Mouse (Mus musculus): ENCODE measurements around the gene Prph. TPM values are rescaled to one million over a fixed set of nuclear protein-coding genes. Genes with fewer than 3 reads are reported as not detected.
A peak's percentile ranks its signal among the peaks of the same experiment; 100 is the strongest.

Gene Prph
- total RNA-seq, 2 experiments from 2014 or later, result 0.82 to 2.2 TPM

DNA sequence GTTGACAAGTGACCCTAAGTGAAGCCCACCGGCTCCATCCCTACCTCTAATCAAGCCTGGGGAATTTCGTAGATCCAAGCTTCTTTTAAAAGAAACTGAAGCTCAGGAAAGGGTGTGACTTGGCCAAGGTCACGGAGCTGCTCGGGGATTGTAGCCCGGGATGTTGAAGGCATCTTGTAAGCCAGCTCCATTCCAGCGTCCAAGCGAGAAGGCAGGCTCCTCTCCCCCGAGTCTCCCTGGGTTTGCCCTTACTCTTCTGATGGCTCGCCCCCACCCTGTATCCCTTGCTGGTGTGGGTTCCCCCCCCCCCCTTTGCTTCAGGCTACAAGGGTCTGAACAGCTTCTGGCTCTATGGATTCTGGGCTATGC is 43.5 kb downstream of the Prph start:
- DNase-seq, result no peak

DNA sequence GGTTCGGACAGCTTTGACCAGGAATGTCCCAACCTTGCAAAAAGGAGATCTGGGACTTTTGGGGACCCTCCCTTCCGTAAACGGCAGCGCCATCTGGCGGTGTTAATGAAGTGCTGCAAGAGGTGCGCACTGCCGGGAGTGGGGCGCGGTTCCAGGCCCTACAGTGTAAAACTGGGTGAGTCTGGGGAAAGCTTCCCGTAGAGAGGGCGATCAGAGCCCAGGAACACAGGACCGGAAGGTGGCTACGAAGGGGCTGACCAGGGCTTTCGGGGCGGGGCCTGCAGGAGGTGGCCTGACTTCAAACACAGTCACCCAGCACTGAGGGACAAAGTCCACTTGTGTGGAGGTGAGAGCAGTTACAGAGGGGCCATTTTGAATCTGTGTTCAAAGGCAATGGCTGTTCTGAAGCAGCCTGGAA is 44.2 kb downstream of the Prph start:
- peak in 1 of 2 experiments; percentile 22 for DNase-seq

DNA sequence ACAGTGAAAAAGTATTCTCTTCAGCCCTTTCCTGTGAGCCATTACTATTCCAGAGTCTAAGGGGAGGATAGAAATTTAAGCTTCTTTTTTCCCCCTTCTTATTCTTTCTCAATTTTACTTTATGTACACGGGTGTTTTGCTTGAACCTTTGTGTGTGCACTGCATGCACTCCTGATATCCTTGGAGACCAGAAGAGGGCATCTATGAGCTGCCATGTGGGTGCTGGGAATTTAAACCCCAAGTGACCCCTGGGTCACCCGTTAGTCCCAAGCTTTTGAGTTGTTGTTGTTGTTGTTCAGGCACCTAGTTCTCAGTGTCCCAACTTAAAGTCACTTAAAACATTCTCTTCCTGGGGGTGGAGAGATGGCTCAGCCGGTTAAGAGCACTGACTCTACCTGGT is 45.0 kb downstream of the Prph start:
- DNase-seq, result no peak

- DNase-seq, result no peak
Measured at GRCm38 (mm10) chr15:99105238-99105637, 50.3 kb downstream of the Prph start.

DNA sequence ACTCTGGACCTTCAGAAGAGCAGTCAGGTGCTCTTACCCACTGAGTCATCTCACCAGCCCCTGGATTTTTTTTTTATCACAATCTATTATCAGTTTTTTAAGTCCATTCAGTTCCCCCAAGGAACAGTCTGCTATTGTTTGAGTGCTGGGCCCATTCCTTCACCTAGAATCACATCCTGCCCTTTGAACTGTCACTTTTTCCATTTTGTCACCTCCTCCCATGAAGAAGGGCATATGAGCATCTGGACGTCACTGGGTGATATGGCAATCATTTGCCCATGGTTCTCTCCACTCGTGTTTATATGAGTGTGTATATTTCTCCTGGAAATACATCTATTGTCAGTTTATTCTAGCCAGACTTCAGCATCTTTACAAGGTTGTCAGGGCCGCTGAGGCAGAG is 52.9 kb downstream of the Prph start:
- no peak for DNase-seq

Small RNAs within 50 kb of the gene (microRNA-seq; reads per million reads assigned to microRNA genes)
- 0 to 0.21 reads per million in 2 experiments for gene Mir6960

Other genes starting within 250 kb of the Prph start
- 1,000 to 10,000 TPM; 1,665 to 1,670 TPM for gene Ddn, start 245.7 kb upstream of the Prph start, total RNA-seq (2021)
- 10 to 100 TPM; 49.0 to 52.5 TPM for gene Prkag1, start 223.7 kb upstream of the Prph start, total RNA-seq (2021)
- 100 to 1,000 TPM in 1 of 2 experiments, 10 to 100 TPM in 1; 81.4 to 101 TPM for gene Kmt2d, start 184.0 kb upstream of the Prph start, total RNA-seq (2021)
- 1 to 10 TPM; 6.8 to 7.0 TPM for gene Rhebl1, start 160.6 kb upstream of the Prph start, total RNA-seq (2021)
- under 1 TPM; 0.12 to 0.15 TPM for gene Dhh, start 156.6 kb upstream of the Prph start, total RNA-seq (2021)
- 10 to 100 TPM; 16.4 to 22.6 TPM for gene Lmbr1l, start 136.9 kb upstream of the Prph start, total RNA-seq (2021)
- 100 to 1,000 TPM; 469 to 520 TPM for gene Tuba1b, start 120.6 kb upstream of the Prph start, total RNA-seq (2021)
- gene Gm49450, start 101.6 kb upstream of the Prph start, total RNA-seq (2021), result not detected
- 100 to 1,000 TPM; 868 to 949 TPM for gene Tuba1a, start 101.5 kb upstream of the Prph start, total RNA-seq (2021)
- gene Tuba1c, start 25.3 kb upstream of the Prph start, total RNA-seq (2021), result 10 to 100 TPM; 56.8 to 66.3 TPM
- gene Troap, start 19.4 kb downstream of the Prph start, total RNA-seq (2021), result under 1 TPM; 0.38 to 0.40 TPM
- gene C1ql4, start 32.6 kb downstream of the Prph start, total RNA-seq (2021), result under 1 TPM in 1 of 2 experiments, not detected in 1; 0.30 TPM
- under 1 TPM in 1 of 2 experiments, not detected in 1; 0.30 TPM for gene Dnajc22, start 38.0 kb downstream of the Prph start, total RNA-seq (2021)
- 10 to 100 TPM; 32.0 to 32.8 TPM for gene Spats2, start 70.7 kb downstream of the Prph start, total RNA-seq (2021)
- 10 to 100 TPM; 71.6 to 78.9 TPM for gene Kcnh3, start 169.7 kb downstream of the Prph start, total RNA-seq (2021)
- 10 to 100 TPM; 63.3 to 71.5 TPM for gene Mcrs1, start 196.8 kb downstream of the Prph start, total RNA-seq (2021)
- 10 to 100 TPM; 96.8 to 98.3 TPM for gene Prpf40b, start 239.9 kb downstream of the Prph start, total RNA-seq (2021)
- gene Fam186b, start 240.7 kb downstream of the Prph start, total RNA-seq (2021), result 1 to 10 TPM; 1.1 to 1.6 TPM